Mouse (Mus musculus): ENCODE measurements around the gene Prr29. TPM values are rescaled to one million over a fixed set of nuclear protein-coding genes. Genes with fewer than 3 reads are reported as not detected.
"Not testable (repeated sequence)": the region's sequence is repeated elsewhere in the genome, so short reads cannot be mapped to it uniquely, and the experiment has no call there.

Prr29 gene
- total RNA-seq (2021), result not detected

- DNase-seq (ENCODE audit: extremely low spot score in 1 of 2, low spot score in 2 of 2), result no peak
These were observed at the start of gene Prr29 for GRCm38 (mm10) chr11:106365366-106365765. Gene Prr29 (plus strand): TSS chr11:106365472.

GRCm38 (mm10) chr11:106316416-106316815 is 48.9 kb upstream of the Prr29 start:
- intact Hi-C loops (cut with DNase I), result no loop called here
- no peak for DNase-seq (ENCODE audit: extremely low spot score in 1 of 2, low spot score in 2 of 2)

More at GRCm38 (mm10) chr11:106365366-106365765, at the start of gene Prr29:
- intact Hi-C loops (cut with DNase I), result loop anchor here (5.0 kb wide), 1 partner anchor 33 kb away; no protein-coding TSS in a partner anchor

GRCm38 (mm10) chr11:106317801-106318200 is 47.5 kb upstream of the Prr29 start:
- intact Hi-C loops (cut with DNase I), result no loop called here

GRCm38 (mm10) chr11:106318406-106319366 is 46.6 kb upstream of the Prr29 start:
- intact Hi-C loops (cut with DNase I), result no loop called here
- DNase-seq (ENCODE audit: extremely low spot score in 1 of 2, low spot score in 2 of 2), result no peak

More at GRCm38 (mm10) chr11:106317801-106318200, 47.5 kb upstream of the Prr29 start:
- DNase-seq (ENCODE audit: extremely low spot score in 1 of 2, low spot score in 2 of 2), result no peak

- intact Hi-C loops (cut with DNase I), result loop anchor here (5.0 kb wide), 2 partner anchors 48 to 67 kb away; partner anchors contain the start of gene Tcam1
- DNase-seq (ENCODE audit: extremely low spot score in 1 of 2, low spot score in 2 of 2), result no peak
These were observed 40.4 kb upstream of the Prr29 start for GRCm38 (mm10) chr11:106324858-106325257.

- intact Hi-C loops (cut with DNase I), result loop anchor here (5.0 kb wide), 1 partner anchor 67 kb away; no protein-coding TSS in a partner anchor
- peak; percentile 27 to 71 for DNase-seq (ENCODE audit: extremely low spot score in 1 of 2, low spot score in 2 of 2)
These were observed 39.6 kb upstream of the Prr29 start for GRCm38 (mm10) chr11:106325566-106326206.

GRCm38 (mm10) chr11:106326475-106326874 is 38.8 kb upstream of the Prr29 start:
- no peak for DNase-seq (ENCODE audit: extremely low spot score in 1 of 2, low spot score in 2 of 2)
- intact Hi-C loops (cut with DNase I), result loop anchor here (5.0 kb wide), 1 partner anchor 66 kb away; no protein-coding TSS in a partner anchor

GRCm38 (mm10) chr11:106328521-106328920 is 36.8 kb upstream of the Prr29 start:
- intact Hi-C loops (cut with DNase I), result loop anchor here (5.0 kb wide), 1 partner anchor 64 kb away; no protein-coding TSS in a partner anchor
- no peak for DNase-seq (ENCODE audit: extremely low spot score in 1 of 2, low spot score in 2 of 2)

GRCm38 (mm10) chr11:106329128-106329527 is 36.1 kb upstream of the Prr29 start:
- DNase-seq (ENCODE audit: extremely low spot score in 1 of 2, low spot score in 2 of 2), result no peak
- intact Hi-C loops (cut with DNase I), result loop anchor here (5.0 kb wide), 1 partner anchor 63 kb away; no protein-coding TSS in a partner anchor

- peak in 1 of 2 experiments; percentile 42 for DNase-seq (ENCODE audit: extremely low spot score in 1 of 2, low spot score in 2 of 2)
- intact Hi-C loops (cut with DNase I), result loop anchor here (5.0 kb wide), 2 partner anchors 38 to 63 kb away; partner anchors contain the start of gene Prr29
These were observed 35.6 kb upstream of the Prr29 start for GRCm38 (mm10) chr11:106329682-106330081.

- intact Hi-C loops (cut with DNase I), result loop anchor here (5.0 kb wide), 1 partner anchor 35 kb away; the partner anchor contains the start of gene Prr29
- no peak for DNase-seq (ENCODE audit: extremely low spot score in 1 of 2, low spot score in 2 of 2)
These were observed 32.8 kb upstream of the Prr29 start for GRCm38 (mm10) chr11:106332458-106332857.

GRCm38 (mm10) chr11:106334066-106334465 is 31.2 kb upstream of the Prr29 start:
- intact Hi-C loops (cut with DNase I), result loop anchor here (5.0 kb wide), 1 partner anchor 33 kb away; the partner anchor contains the start of gene Prr29
- DNase-seq (ENCODE audit: extremely low spot score in 1 of 2, low spot score in 2 of 2), result no peak

- no peak for DNase-seq (ENCODE audit: extremely low spot score in 1 of 2, low spot score in 2 of 2)
- intact Hi-C loops (cut with DNase I), result no loop called here
These were observed 27.2 kb upstream of the Prr29 start for GRCm38 (mm10) chr11:106338029-106338428.

GRCm38 (mm10) chr11:106338870-106339269 is 26.4 kb upstream of the Prr29 start:
- DNase-seq (ENCODE audit: extremely low spot score in 1 of 2, low spot score in 2 of 2), result no peak
- intact Hi-C loops (cut with DNase I), result no loop called here

- DNase-seq (ENCODE audit: extremely low spot score in 1 of 2, low spot score in 2 of 2); intact Hi-C loops (cut with DNase I): not testable (repeated sequence)
These were observed 25.9 kb upstream of the Prr29 start for GRCm38 (mm10) chr11:106339323-106339722.

- intact Hi-C loops (cut with DNase I), result no loop called here
- no peak for DNase-seq (ENCODE audit: extremely low spot score in 1 of 2, low spot score in 2 of 2)
These were observed 24.2 kb upstream of the Prr29 start for GRCm38 (mm10) chr11:106340990-106341520.

GRCm38 (mm10) chr11:106344910-106345309 is 20.4 kb upstream of the Prr29 start:
- intact Hi-C loops (cut with DNase I), result no loop called here
- DNase-seq (ENCODE audit: extremely low spot score in 1 of 2, low spot score in 2 of 2), result no peak

GRCm38 (mm10) chr11:106349772-106350171 is 15.5 kb upstream of the Prr29 start:
- DNase-seq (ENCODE audit: extremely low spot score in 1 of 2, low spot score in 2 of 2), result no peak
- intact Hi-C loops (cut with DNase I), result no loop called here

- no peak for DNase-seq (ENCODE audit: extremely low spot score in 1 of 2, low spot score in 2 of 2)
- intact Hi-C loops (cut with DNase I), result no loop called here
These were observed 14.4 kb upstream of the Prr29 start for GRCm38 (mm10) chr11:106350853-106351252.

All from left cerebral cortex, postnatal 10 days (tissue).